Mouse (Mus musculus) liver, embryonic 13.5 days (tissue): ENCODE data around the gene Tenm2. TPM values are rescaled to one million over a fixed set of nuclear protein-coding genes. Genes with fewer than 3 reads are reported as not detected.

ENCODE experiments used
- ATAC-seq: fragments of 200-750 bp; cut with Nextera tagmentation; 2 replicates; pipeline ENCODE4 v1.8.0; 2017; ENCODE audit warnings: low read depth, mild to moderate bottlenecking, moderate number of reproducible peaks, moderate library complexity
- DNase-seq: peaks from one replicate; pipeline ENCODE4 v3.0.0; 2022
- H3K27ac ChIP-seq: fragments of 300-500 bp; sonication (generic); 2 replicates; pipeline ENCODE4 v1.5.1; 2015; ENCODE audit warnings: moderate library complexity, mild to moderate bottlenecking, inconsistent platforms
- H3K27me3 ChIP-seq: fragments of 300-500 bp; sonication (generic); 2 replicates; pipeline ENCODE4 v1.6.1; 2015; ENCODE audit warnings: mild to moderate bottlenecking, inconsistent platforms
- H3K36me3 ChIP-seq: fragments of 300-500 bp; sonication (generic); 2 replicates; pipeline ENCODE4 v1.6.1; 2015; ENCODE audit warnings: mild to moderate bottlenecking, inconsistent platforms
- H3K4me1 ChIP-seq: fragments of 300-500 bp; sonication (generic); replicated peaks from 2 replicates; pipeline ENCODE4 v1.6.1; 2015; ENCODE audit warnings: inconsistent platforms
- H3K4me2 ChIP-seq: fragments of 300-500 bp; sonication (generic); 2 replicates; pipeline ENCODE4 v1.6.1; 2015; ENCODE audit warnings: inconsistent platforms, mild to moderate bottlenecking, moderate library complexity
- H3K4me3 ChIP-seq: fragments of 300-500 bp; sonication (generic); replicated peaks from 2 replicates; pipeline ENCODE4 v1.5.1; 2015; ENCODE audit warnings: mild to moderate bottlenecking, inconsistent platforms
- H3K9ac ChIP-seq: fragments of 300-500 bp; sonication (generic); 2 replicates; pipeline ENCODE4 v1.6.1; 2015; ENCODE audit warnings: mild to moderate bottlenecking, inconsistent platforms
- H3K9me3 ChIP-seq: fragments of 300-500 bp; sonication (generic); replicated peaks from 2 replicates; pipeline ENCODE4 v1.6.1; 2016; ENCODE audit warnings: inconsistent platforms
- WGBS: fragments of 180-500 bp; shearing (Covaris S2); methylation state at CpG from one replicate; pipeline ENCODE4 v1.1.7; 2015; ENCODE audit not compliant: insufficient replicate concordance; 5-methylcytosine and 5-hydroxymethylcytosine counted together
- polyA plus RNA-seq: library from polyadenylated mRNA; unstranded; fragments of >200 nt; fragmentation: Nextera tagmentation; extraction: Ambion mirVana; gene quantifications from 2 replicates; pipeline ENCODE4 v1.2.1, GENCODE M21; 2015

The Tenm2 gene
- polyA plus RNA-seq, 1 experiment from 2014 or later = 0.06 TPM

GRCm38 (mm10) chr11:36988776-36989565, 246.8 kb downstream of the Tenm2 start:
- WGBS = 35% methylated on average over 5 of the region's 5 CpGs
- no peaks in the 10 kb centered on the region for H3K9me3 ChIP-seq
- H3K4me2 ChIP-seq = no peak overlapping the region
- ATAC-seq (no peak), DNase-seq (no peak)
- H3K9ac ChIP-seq = no peak overlapping the region
- no peak overlapping the region for H3K4me3 ChIP-seq
- H3K27me3 ChIP-seq = no peaks in the 10 kb centered on the region
- no peaks in the 10 kb centered on the region for H3K4me1 ChIP-seq
- H3K36me3 ChIP-seq = no peaks in the 10 kb centered on the region
- H3K27ac ChIP-seq = no peak overlapping the region

- no peak for ATAC-seq
- no peaks in the 10 kb centered on the region for H3K36me3 ChIP-seq
- H3K4me3 ChIP-seq = no peak overlapping the region
- H3K4me1 ChIP-seq = no peaks in the 10 kb centered on the region
- H3K27me3 ChIP-seq = no peaks in the 10 kb centered on the region
- H3K4me2 ChIP-seq = no peak overlapping the region
- no peak for DNase-seq
- no peak overlapping the region for H3K27ac ChIP-seq
- H3K9me3 ChIP-seq = 0 out of 2 replicates have a peak, but pooled peaks cover 5% of the 10 kb centered on the region
- no peak overlapping the region for H3K9ac ChIP-seq
- WGBS = 55% methylated on average over 2 of the region's 2 CpGs
These were observed 261.6 kb downstream of the Tenm2 start for GRCm38 (mm10) chr11:36974142-36974541.

- no peak for ATAC-seq
- 64% methylated on average over 5 of the region's 5 CpGs for WGBS
- Histone ChIP-seq H3K27ac (no peak overlapping the region), H3K27me3 (no peaks in the 10 kb centered on the region), H3K9me3 (no peaks in the 10 kb centered on the region), H3K9ac (no peak overlapping the region), H3K4me2 (no peak overlapping the region), H3K4me1 (no peaks in the 10 kb centered on the region), H3K36me3 (no peaks in the 10 kb centered on the region), H3K4me3 (no peak overlapping the region)
- no peak for DNase-seq
These were observed 277.7 kb downstream of the Tenm2 start for GRCm38 (mm10) chr11:36958102-36958501.

- ATAC-seq (no peak), DNase-seq (no peak)
- H3K4me2 ChIP-seq = no peak overlapping the region
- no peak overlapping the region for H3K27ac ChIP-seq
- 73% methylated on average over 6 of the region's 6 CpGs for WGBS
- no peaks in the 10 kb centered on the region for H3K9me3 ChIP-seq
- no peaks in the 10 kb centered on the region for H3K27me3 ChIP-seq
- H3K9ac ChIP-seq = no peak overlapping the region
- no peaks in the 10 kb centered on the region for H3K4me1 ChIP-seq
- no peak overlapping the region for H3K4me3 ChIP-seq
- H3K36me3 ChIP-seq = no peaks in the 10 kb centered on the region
These were observed 294.3 kb downstream of the Tenm2 start for GRCm38 (mm10) chr11:36941429-36941828.

GRCm38 (mm10) chr11:36940557-36941110, 295.1 kb downstream of the Tenm2 start:
- 35% methylated on average over 7 of the region's 7 CpGs for WGBS
- no peak for ATAC-seq

GRCm38 (mm10) chr11:36929817-36930216, 305.9 kb downstream of the Tenm2 start:
- 77% methylated on average over 5 of the region's 5 CpGs for WGBS

More at GRCm38 (mm10) chr11:36940557-36941110, 295.1 kb downstream of the Tenm2 start:
- Histone ChIP-seq H3K36me3 (no peaks in the 10 kb centered on the region), H3K4me1 (no peaks in the 10 kb centered on the region), H3K9ac (no peak overlapping the region), H3K27ac (no peak overlapping the region), H3K27me3 (no peaks in the 10 kb centered on the region), H3K4me3 (no peak overlapping the region), H3K9me3 (no peaks in the 10 kb centered on the region), H3K4me2 (no peak overlapping the region)
- DNase-seq = no peak

GRCm38 (mm10) chr11:36926705-36927406, 308.9 kb downstream of the Tenm2 start:
- DNase-seq = no peak
- no peak overlapping the region for H3K4me3 ChIP-seq
- H3K4me1 ChIP-seq = no peaks in the 10 kb centered on the region
- no peaks in the 10 kb centered on the region for H3K27me3 ChIP-seq
- H3K9ac ChIP-seq = no peak overlapping the region
- H3K9me3 ChIP-seq = no peaks in the 10 kb centered on the region
- 68% methylated on average over 9 of the region's 9 CpGs for WGBS
- H3K27ac ChIP-seq = no peak overlapping the region
- H3K4me2 ChIP-seq = no peak overlapping the region
- ATAC-seq = no peak
- H3K36me3 ChIP-seq = no peaks in the 10 kb centered on the region

More at GRCm38 (mm10) chr11:36929817-36930216, 305.9 kb downstream of the Tenm2 start:
- no peaks in the 10 kb centered on the region for H3K27me3 ChIP-seq
- H3K9ac ChIP-seq = no peak overlapping the region
- H3K9me3 ChIP-seq = no peaks in the 10 kb centered on the region
- no peaks in the 10 kb centered on the region for H3K36me3 ChIP-seq
- no peaks in the 10 kb centered on the region for H3K4me1 ChIP-seq
- no peak for ATAC-seq
- H3K4me2 ChIP-seq = no peak overlapping the region
- no peak overlapping the region for H3K4me3 ChIP-seq
- no peak overlapping the region for H3K27ac ChIP-seq
- no peak for DNase-seq

GRCm38 (mm10) chr11:36919301-36919700, 316.5 kb downstream of the Tenm2 start:
- Histone ChIP-seq H3K36me3 (no peaks in the 10 kb centered on the region), H3K9me3 (no peaks in the 10 kb centered on the region), H3K4me2 (no peak overlapping the region), H3K27ac (no peak overlapping the region), H3K4me1 (no peaks in the 10 kb centered on the region), H3K27me3 (no peaks in the 10 kb centered on the region), H3K9ac (no peak overlapping the region), H3K4me3 (no peak overlapping the region)
- no peak for ATAC-seq
- DNase-seq = no peak
- 64% methylated on average over 6 of the region's 6 CpGs for WGBS

GRCm38 (mm10) chr11:36911406-36911805, 324.4 kb downstream of the Tenm2 start:
- WGBS = 57% methylated on average over 4 of the region's 4 CpGs
- Histone ChIP-seq H3K4me2 (no peak overlapping the region), H3K36me3 (no peaks in the 10 kb centered on the region), H3K27me3 (no peaks in the 10 kb centered on the region), H3K9ac (no peak overlapping the region), H3K4me3 (no peak overlapping the region), H3K27ac (no peak overlapping the region), H3K9me3 (no peaks in the 10 kb centered on the region), H3K4me1 (no peaks in the 10 kb centered on the region)
- no peak for DNase-seq
- ATAC-seq = no peak

GRCm38 (mm10) chr11:36909036-36909435, 326.7 kb downstream of the Tenm2 start:
- DNase-seq = no peak
- H3K4me2 ChIP-seq = no peak overlapping the region
- WGBS = 72% methylated on average over 1 of the region's 1 CpGs
- H3K36me3 ChIP-seq = no peaks in the 10 kb centered on the region
- no peaks in the 10 kb centered on the region for H3K4me1 ChIP-seq
- H3K27ac ChIP-seq = no peak overlapping the region
- H3K4me3 ChIP-seq = no peak overlapping the region
- no peaks in the 10 kb centered on the region for H3K27me3 ChIP-seq
- no peak for ATAC-seq
- H3K9me3 ChIP-seq = no peaks in the 10 kb centered on the region
- H3K9ac ChIP-seq = no peak overlapping the region

GRCm38 (mm10) chr11:36902302-36902701, 333.5 kb downstream of the Tenm2 start:
- Histone ChIP-seq H3K36me3 (no peaks in the 10 kb centered on the region), H3K9me3 (no peaks in the 10 kb centered on the region), H3K9ac (no peak overlapping the region), H3K4me2 (no peak overlapping the region), H3K4me3 (no peak overlapping the region), H3K27me3 (no peaks in the 10 kb centered on the region), H3K4me1 (no peaks in the 10 kb centered on the region), H3K27ac (no peak overlapping the region)
- DNase-seq (no peak), ATAC-seq (no peak)
- 26% methylated on average over 2 of the region's 2 CpGs for WGBS
